Mouse (Mus musculus) layer of hippocampus, adult 8-10 months (tissue): ENCODE results near the gene Trim71. TPM values are rescaled to one million over a fixed set of nuclear protein-coding genes. Genes with fewer than 3 reads are reported as not detected.
"Not testable (repeated sequence)": the region's sequence is repeated elsewhere in the genome, so short reads cannot be mapped to it uniquely, and the experiment has no call there.

Source experiments
- DNase-seq, 2 experiments: peaks; one replicate each; pipeline ENCODE4 v3.0.0; 2022; ENCODE audit warnings: low spot score in 2 of 2
- total RNA-seq, 4 experiments: library from RNA; stranded (reverse); gene quantifications; 2 replicates each; pipeline ENCODE4 v1.2.4; 2022

Trim71 gene
- total RNA-seq, 4 experiments from 2014 or later, result 1.3 to 1.9 (median 1.6) TPM

- no peak for DNase-seq
These were observed 37.6 kb downstream of the Trim71 start for GRCm38 (mm10) chr9:114526581-114526980.

- no peak for DNase-seq
These were observed 38.3 kb downstream of the Trim71 start for GRCm38 (mm10) chr9:114525891-114526290.

GRCm38 (mm10) chr9:114525073-114525633 lies 39.0 kb downstream of the Trim71 start:
- DNase-seq, result no peak

- DNase-seq, result no peak
These were observed 41.7 kb downstream of the Trim71 start for GRCm38 (mm10) chr9:114522501-114522900.

GRCm38 (mm10) chr9:114522041-114522440 lies 42.1 kb downstream of the Trim71 start:
- DNase-seq, result no peak

GRCm38 (mm10) chr9:114520529-114520928 lies 43.6 kb downstream of the Trim71 start:
- DNase-seq, result not testable (repeated sequence)

GRCm38 (mm10) chr9:114518812-114519477 lies 45.2 kb downstream of the Trim71 start:
- DNase-seq, result no peak

GRCm38 (mm10) chr9:114517924-114518497 lies 46.2 kb downstream of the Trim71 start:
- no peak for DNase-seq

- no peak for DNase-seq
These were observed 48.8 kb downstream of the Trim71 start, which contains the start of gene C130032M10Rik for GRCm38 (mm10) chr9:114515364-114515763. Gene C130032M10Rik (plus strand): TSS chr9:114515697.

GRCm38 (mm10) chr9:114512831-114513230 lies 51.3 kb downstream of the Trim71 start:
- no peak for DNase-seq

- no peak for DNase-seq
These were observed 54.4 kb downstream of the Trim71 start for GRCm38 (mm10) chr9:114509785-114510184.

GRCm38 (mm10) chr9:114507421-114507820 lies 56.7 kb downstream of the Trim71 start:
- DNase-seq, result no peak

- DNase-seq, result no peak
These were observed 57.6 kb downstream of the Trim71 start for GRCm38 (mm10) chr9:114506564-114506963.

- no peak for DNase-seq
These were observed 59.4 kb downstream of the Trim71 start, which contains the start of gene Ccr4 for GRCm38 (mm10) chr9:114504816-114505215. Gene Ccr4 (minus strand): TSS chr9:114504916.

- no peak for DNase-seq
These were observed 61.3 kb downstream of the Trim71 start for GRCm38 (mm10) chr9:114502711-114503427.

GRCm38 (mm10) chr9:114501913-114502312 lies 62.3 kb downstream of the Trim71 start:
- no peak for DNase-seq

- DNase-seq, result no peak
These were observed 63.1 kb downstream of the Trim71 start for GRCm38 (mm10) chr9:114501111-114501510.

GRCm38 (mm10) chr9:114499783-114500515 lies 64.2 kb downstream of the Trim71 start:
- peak; percentile 19 to 48 for DNase-seq

GRCm38 (mm10) chr9:114498218-114498617 lies 66.0 kb downstream of the Trim71 start:
- DNase-seq, result peak; percentile 34 to 72

- DNase-seq, result no peak
These were observed 67.7 kb downstream of the Trim71 start for GRCm38 (mm10) chr9:114496469-114496868.
